Mouse (Mus musculus) CD4-positive, CD25-positive, alpha-beta regulatory T cell, adult 4 months (primary cell): ENCODE data around the gene Herc4. TPM values are rescaled to one million over a fixed set of nuclear protein-coding genes. Genes with fewer than 3 reads are reported as not detected.
A peak's percentile ranks its signal among the peaks of the same experiment; 100 is the strongest.
"Not testable (repeated sequence)": the region's sequence is repeated elsewhere in the genome, so short reads cannot be mapped to it uniquely, and the experiment has no call there.

Experiments used
- ATAC-seq: one replicate; pipeline ENCODE4 v1.8.0; 2017
- polyA plus RNA-seq, 2 experiments: library from polyadenylated mRNA; unstranded; fragments of 100-300 nt; shearing (Covaris generic); gene quantifications; one replicate each; pipeline ENCODE4 v1.2.1; 2017

Herc4 gene
- polyA plus RNA-seq, 2 experiments from 2014 or later = 70.4 to 105 TPM

DNA sequence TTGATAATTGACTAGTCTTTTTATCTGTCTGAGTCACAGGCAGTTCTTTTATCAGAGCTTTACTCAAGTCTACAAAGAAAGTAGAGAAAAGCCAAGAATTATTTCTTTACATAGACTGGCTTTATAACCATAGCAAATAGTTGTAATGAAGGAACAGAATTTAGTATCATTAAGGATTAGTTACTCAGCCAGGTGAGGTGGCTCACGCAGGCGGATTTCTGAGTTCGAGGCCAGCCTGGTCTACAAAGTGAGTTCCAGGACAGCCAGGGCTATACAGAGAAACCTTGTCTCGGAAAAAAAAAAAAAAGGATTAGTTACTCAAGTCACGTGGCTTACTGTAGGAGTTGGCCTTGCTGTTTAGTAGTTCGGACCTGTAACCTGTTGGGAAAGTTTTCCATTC is 4.8 kb downstream of the Herc4 start:
- no peak for ATAC-seq

GRCm38 (mm10) chr10:63258696-63259095 is 15.1 kb downstream of the Herc4 start:
- ATAC-seq = no peak

DNA sequence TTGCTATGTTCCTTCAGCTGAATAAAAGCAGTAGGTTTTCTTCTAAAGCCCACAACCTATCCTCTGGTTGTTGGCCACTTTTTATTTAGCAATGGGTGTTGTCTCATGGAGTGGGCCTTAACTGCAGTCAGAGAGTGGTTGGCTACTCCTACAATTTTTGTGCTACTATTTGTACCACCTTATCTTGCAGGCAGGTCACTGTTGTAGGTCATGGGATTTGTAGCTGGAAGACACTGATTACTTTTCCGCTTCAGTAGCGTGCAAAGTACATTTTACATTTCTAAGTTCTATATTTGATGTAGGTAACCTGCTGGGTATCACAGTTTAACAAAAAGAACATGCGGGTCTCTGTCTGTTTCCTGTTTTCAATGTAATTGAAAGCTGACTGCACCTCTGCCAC is 15.7 kb downstream of the Herc4 start:
- ATAC-seq = no peak

- no peak for ATAC-seq
These were observed 24.3 kb downstream of the Herc4 start for GRCm38 (mm10) chr10:63267941-63268340.

DNA sequence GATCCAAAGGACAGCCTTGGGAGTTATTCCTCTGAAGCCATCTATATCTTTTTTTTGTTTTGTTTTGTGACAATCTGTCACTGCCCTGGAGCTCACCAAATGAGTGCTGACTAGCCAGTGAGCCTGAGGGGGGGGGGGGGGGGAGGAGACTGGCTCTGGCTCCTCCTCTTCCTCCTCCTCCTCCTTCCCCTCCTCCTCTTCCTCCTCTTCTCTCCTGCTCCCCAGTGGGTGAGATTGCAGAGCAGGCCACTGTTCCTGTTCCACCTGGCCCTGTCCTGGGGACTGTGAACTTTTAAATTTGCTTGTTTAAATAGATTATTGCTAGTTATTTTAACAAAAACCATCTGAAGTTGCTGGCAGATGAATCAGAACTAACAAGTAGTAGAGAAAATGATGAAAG is 28.8 kb downstream of the Herc4 start:
- ATAC-seq = no peak

DNA sequence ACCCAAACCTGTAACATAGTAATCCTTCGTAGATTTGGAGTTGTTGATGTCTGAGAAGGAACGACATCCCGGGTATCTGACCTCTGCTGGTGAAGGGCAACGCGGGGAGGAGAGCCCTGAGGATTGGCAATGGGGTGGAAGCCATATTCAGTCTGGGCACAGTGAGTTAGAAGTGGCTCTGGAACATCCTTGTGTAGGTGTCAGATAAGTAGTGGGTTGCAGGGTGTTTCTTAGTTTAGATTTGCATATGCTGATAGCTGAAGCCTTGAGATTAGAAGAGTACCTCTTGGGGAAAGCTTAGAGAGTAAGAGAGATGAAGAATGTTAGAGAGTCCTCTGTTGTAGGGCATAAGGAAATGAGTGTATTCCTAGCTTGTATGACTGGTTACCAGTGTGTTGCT is 29.3 kb downstream of the Herc4 start:
- ATAC-seq = no peak

GRCm38 (mm10) chr10:63277010-63277409 is 33.4 kb downstream of the Herc4 start:
- no peak for ATAC-seq

GRCm38 (mm10) chr10:63279851-63280250 is 36.2 kb downstream of the Herc4 start:
- no peak for ATAC-seq

DNA sequence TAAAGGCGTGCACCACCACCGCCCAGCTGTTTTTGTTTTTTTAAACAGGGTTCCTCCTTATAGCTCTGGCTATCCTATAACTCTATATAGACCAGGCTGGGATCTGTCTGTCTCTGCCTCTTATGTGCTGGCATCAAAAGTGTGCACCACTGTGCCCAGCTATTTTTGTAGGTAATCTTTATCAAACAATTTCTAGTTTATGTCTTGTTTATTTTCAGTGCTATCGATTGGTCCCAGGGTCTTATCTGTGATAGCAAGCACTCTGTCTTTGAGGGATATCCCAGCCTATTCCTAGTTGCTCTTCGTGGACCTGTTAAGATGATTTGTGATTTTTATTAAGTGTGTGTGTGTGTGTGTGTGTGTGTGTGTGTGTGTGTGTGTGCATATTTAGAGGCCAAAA is 38.8 kb downstream of the Herc4 start:
- ATAC-seq = no peak

- no peak for ATAC-seq
These were observed 39.2 kb downstream of the Herc4 start for GRCm38 (mm10) chr10:63282846-63283245.

- no peak for ATAC-seq
These were observed 58.7 kb downstream of the Herc4 start for GRCm38 (mm10) chr10:63302356-63302755.

- peak; percentile 81 for ATAC-seq
These were observed 65.2 kb downstream of the Herc4 start for GRCm38 (mm10) chr10:63308582-63309366.

GRCm38 (mm10) chr10:63313726-63314125 is 70.1 kb downstream of the Herc4 start:
- ATAC-seq = no peak

- ATAC-seq = no peak
These were observed 83.5 kb downstream of the Herc4 start for GRCm38 (mm10) chr10:63327091-63327490.

- no peak for ATAC-seq
These were observed 93.3 kb downstream of the Herc4 start for GRCm38 (mm10) chr10:63336901-63337300.

GRCm38 (mm10) chr10:63337326-63337725 is 93.7 kb downstream of the Herc4 start:
- ATAC-seq = no peak

DNA sequence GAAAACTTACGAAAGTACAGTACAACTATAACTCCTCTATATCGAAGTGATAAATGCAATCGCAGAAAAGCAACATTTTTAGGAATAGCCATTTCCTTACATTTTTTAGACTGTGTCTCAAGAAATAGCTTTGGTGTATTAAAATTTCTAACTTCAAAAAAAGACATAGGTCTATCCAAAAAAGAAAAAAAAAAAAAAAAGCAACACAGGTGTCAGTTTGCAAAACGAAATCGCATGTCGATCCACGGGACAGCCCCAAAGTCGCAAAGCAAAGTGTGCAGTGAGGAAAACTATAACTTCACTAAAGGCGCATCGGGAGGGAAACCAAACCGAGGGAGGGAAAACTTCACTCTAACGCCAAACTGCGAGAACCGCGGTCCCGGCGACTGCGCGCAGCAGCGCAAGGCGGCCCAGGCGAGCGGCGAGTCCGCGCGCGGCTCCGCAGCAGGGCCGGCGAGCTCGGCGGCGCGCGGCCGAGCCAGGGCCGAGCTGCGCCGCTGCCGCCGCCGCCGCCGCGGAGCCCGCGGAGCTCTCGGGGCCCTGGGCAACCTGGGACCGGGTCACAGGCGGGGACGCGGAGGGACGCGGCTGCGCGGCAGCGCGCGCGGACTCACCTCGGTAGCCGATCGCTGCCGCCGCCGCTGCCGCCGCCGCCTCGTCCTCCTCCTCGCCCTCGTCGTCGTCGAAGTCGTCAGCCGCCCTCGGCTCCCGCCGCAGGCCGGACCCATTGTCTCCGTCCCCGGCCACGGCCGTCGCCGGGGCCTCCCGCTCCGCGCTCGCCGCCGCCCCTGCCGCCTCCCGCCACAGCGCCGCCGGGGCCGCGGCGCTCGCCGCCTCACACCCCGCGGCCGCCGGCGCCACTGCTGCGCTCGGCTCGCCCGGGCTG is 94.6 kb downstream of the Herc4 start:
- ATAC-seq = peak; percentile 57

DNA sequence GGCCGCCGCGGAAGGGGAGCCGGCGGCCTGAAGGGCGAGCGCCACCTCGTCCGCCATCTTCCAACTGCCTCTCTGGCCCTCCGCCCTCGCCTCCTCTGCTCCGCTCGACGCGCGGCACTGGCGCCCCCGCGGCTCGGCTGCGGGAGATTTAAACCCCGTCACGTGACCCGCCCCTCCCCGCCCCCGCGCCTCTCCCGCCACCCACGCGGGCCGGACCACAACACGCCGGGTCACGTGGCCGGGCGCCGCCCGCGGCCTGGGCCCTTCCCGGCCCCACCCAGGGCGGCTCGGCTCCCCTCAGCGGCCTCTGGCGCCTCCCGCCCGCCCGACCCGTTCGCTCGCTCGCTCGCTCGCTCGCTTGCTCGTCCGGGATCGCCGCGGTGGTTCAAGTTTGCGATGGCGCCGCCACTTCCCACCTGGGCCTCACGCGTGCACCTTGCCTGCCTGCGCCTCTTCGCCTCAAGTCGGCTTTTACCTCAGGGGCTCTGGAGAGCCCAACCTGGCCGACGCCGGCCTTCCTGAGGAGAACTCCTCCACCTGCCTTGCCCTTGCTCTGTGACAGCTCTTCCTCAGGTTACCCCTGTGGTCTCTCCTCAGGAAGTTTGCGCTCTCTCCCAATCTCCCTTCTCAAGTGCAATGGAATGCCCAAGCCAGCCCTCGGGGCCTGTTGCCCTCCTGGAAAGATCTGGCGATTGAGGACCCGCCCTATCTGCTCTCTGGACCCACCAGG is 95.5 kb downstream of the Herc4 start:
- peak; percentile 70 for ATAC-seq

GRCm38 (mm10) chr10:63341351-63341750 is 97.7 kb downstream of the Herc4 start:
- ATAC-seq = no peak

DNA sequence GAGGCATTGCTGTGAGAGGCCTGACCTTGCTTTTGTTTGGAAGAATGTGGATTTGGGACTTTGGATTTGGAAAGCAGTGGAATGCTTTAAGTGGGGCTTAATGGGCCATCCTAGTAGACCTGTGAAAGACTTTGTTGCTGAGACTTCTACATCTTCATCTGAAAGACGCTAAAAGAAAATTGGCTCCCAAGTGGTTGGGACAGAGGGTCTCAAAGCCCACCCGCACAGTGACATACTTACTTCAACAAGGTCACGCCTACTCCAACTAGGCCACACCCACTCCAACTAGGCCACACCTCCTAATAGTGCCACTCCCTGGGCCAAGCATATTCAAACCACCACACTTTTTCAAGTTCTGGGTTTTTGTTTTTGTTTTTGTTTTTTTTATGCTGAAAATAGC is 101.1 kb downstream of the Herc4 start:
- ATAC-seq = no peak

- ATAC-seq = no peak
These were observed 104.7 kb downstream of the Herc4 start for GRCm38 (mm10) chr10:63348291-63348690.

GRCm38 (mm10) chr10:63350666-63351065 is 107.1 kb downstream of the Herc4 start:
- no peak for ATAC-seq

GRCm38 (mm10) chr10:63351099-63351498 is 107.5 kb downstream of the Herc4 start:
- not testable (repeated sequence) for ATAC-seq
